Mouse (Mus musculus): ENCODE measurements at regions not wholly inside any gene's neighbourhood (a gene's known extent, or its start where the extent isn't known, plus 50 kb on each side); places are given as distances from the start of the nearest gene placed in this dataset.

- intact Hi-C loops (cut with DNase I), result no loop called here
- no peak for DNase-seq
Observed at GRCm38 (mm10) chr12:66157630-66158292, 126.4 kb downstream of the Rpl10l start.

GRCm38 (mm10) chr12:66156980-66157629 is 127.1 kb downstream of the Rpl10l start:
- no peak for DNase-seq
- intact Hi-C loops (cut with DNase I), result no loop called here

- intact Hi-C loops (cut with DNase I), result loop anchor here (5.0 kb wide), 1 partner anchor 1091 kb away; the partner anchor contains the start of gene Mdga2
- DNase-seq, result no peak
Observed at GRCm38 (mm10) chr12:66130909-66131308, 153.3 kb downstream of the Rpl10l start.

- intact Hi-C loops (cut with DNase I), result no loop called here
- no peak for DNase-seq
Observed at GRCm38 (mm10) chr12:66119565-66119964, 164.6 kb downstream of the Rpl10l start.

DNA sequence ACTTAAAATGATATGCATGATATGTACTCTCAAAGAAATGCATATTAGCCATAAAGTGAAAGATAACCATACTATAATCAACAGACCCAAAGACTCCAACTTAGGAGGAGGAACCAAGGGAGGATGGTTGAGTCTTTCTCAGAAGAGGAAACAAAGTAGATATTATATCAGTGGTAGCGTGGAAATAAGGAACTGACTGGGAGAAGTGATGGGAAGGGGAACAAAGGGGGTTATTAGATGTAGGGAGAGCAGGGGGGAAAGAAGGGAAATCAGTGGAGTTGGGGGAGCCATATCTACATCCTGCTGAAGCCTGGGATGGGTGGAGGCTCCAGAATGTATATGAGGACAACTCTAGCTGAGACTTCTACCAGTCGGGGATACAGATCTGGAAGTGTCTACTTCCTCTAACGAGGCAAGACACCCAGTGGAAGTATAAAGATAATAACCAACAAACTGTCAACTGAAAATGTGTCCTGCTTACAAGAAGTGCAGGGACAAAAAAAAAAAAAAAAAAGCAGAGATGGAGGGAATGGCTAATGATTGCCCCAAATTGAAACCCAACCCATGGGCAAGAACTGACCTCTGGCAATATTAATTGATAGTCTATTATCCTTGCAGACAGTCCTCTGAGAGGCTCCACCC is 193.3 kb downstream of the Rpl10l start:
- no peak for DNase-seq
- intact Hi-C loops (cut with DNase I), result no loop called here

DNA sequence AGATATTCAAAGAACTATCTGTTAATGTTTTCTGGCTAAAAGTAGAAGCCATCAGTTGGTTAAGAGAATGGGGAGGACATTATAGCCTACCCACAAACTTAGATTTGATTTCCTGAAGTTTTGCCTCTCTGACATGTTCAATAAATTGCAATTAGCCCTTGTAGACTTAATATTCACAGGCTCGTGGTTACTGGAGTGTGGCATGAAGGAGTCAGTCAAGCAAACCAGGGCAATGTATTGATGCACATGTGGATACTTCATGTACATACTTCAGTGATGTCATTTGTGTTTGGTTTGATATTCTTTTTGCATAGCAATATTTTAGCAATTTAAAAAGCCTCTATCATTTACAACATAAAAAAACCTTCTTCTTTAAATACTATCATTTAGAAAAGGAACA is 223.9 kb downstream of the Rpl10l start:
- DNase-seq, result no peak
- intact Hi-C loops (cut with DNase I), result no loop called here

DNA sequence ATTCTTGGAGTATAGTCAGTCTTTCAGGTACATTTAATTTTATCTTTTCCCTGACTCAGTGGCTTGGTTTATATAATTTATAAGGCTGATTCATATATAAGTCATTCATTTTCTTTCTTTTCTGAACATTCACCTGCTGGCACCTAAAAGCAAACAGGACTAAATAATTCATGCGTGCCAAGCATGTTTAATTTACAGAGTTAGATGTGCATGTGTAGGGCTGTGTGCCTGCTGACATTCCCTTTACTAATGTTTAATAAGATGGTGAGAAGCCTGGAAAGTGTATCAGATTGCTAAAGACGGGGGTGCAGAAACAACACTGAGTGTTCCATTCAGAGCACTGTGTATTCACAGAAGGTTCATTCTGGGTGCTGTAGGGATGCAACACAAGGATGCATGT is 229.0 kb downstream of the Rpl10l start:
- intact Hi-C loops (cut with DNase I), result no loop called here

GRCm38 (mm10) chr12:66048936-66049335 is 235.3 kb downstream of the Rpl10l start:
- intact Hi-C loops (cut with DNase I), result no loop called here
- no peak for DNase-seq

More for the DNA sequence above, 229.0 kb downstream of the Rpl10l start:
- DNase-seq, result no peak

GRCm38 (mm10) chr12:66036281-66036680 is 247.9 kb downstream of the Rpl10l start:
- peak; percentile 24 for DNase-seq
- intact Hi-C loops (cut with DNase I), result no loop called here

DNA sequence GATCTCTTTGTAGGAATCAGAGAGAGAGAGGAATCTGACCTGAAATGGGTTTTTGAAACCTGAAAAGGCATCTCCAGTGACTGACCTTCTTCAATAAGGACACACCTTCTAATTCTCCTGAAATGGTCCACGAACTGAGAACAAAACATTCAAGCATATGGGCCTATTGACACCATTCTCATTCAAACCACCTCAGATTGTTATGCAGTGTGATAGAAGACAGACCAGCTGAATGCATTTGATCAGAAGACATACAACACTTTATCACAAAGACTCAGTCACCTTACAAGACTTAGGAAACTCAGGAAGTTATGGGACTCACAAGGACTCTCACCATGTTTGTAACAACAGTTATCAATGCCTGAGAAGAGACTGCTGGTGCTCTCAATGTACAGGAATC is 256.7 kb downstream of the Rpl10l start:
- no peak for DNase-seq
- intact Hi-C loops (cut with DNase I), result no loop called here

DNA sequence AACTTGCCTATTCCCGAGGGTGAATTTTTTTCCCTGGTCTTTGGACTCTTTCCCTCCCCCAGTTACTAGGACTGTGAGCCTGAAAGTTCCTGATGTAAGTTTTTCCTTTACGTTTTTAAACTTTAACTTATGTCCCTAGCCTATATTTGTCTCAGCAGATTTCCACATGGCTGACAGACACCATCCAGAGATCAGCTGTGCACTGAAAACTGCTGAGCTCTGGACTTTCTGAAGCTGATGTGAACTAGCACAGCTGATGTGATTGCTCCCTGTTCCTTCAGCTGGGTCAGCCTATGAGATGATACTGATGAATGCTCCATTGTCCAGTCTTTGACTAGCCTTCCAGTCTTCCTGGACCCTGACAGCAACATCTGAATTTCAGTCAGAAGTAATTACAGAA is 271.5 kb downstream of the Rpl10l start:
- DNase-seq, result no peak
- intact Hi-C loops (cut with DNase I), result no loop called here

All from left cerebral cortex, postnatal 4 days (tissue).